Mouse (Mus musculus): Measurements from ENCODE around the gene Olfr393. TPM values are rescaled to one million over a fixed set of nuclear protein-coding genes. Genes with fewer than 3 reads are reported as not detected.

Gene Olfr393
- polyA plus RNA-seq (2015; fragmentation: Illumina TruSeq; extraction: RNeasy Lipid Tissue Mini Kit (QIAGEN cat#74804); ENCODE audit: insufficient read depth, low read depth, low replicate concordance): not detected

DNA sequence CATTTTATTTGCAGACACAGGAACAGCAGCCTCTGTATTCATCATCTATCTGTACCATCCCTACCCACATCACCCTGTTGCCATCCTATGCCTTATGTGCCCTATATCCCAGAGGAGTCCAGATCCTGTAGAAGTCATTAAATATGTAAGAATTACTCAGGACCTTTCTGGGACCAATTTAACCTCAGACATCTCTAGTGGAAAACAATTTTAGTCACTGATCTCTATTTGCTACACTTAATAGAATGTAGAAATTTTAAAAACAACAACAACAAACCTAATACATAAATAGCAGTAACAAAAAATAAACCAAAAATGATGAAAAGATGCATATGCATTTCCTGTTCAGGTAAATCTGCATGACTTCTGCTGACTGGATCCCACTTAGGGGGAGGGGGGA is at the start of gene Olfr393:
TSS of gene Olfr393 (minus strand) at position 101 of the 400 bp plus-strand sequence.

DNA sequence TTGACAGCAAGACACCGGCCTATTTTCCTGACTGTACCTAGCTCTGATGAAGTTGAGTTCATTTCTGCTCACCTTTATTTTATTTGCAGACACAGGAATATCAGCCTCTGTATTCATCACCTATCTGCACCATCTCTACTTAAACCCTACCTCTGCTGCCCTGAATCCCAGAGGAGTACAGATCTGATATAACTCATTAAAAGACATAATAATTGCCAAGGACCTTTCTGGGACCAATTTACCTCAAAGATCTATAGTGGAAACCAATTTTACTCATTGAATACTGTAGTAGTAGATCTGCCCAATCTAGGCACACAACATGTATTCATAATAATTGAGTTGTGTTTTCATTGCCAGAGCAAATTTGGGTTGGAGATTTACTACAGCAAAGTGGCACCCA is 39.4 kb upstream of the Olfr393 start, which contains the start of gene Olfr394:
TSS of gene Olfr394 (minus strand) at position 101 of the 400 bp plus-strand sequence.

DNA sequence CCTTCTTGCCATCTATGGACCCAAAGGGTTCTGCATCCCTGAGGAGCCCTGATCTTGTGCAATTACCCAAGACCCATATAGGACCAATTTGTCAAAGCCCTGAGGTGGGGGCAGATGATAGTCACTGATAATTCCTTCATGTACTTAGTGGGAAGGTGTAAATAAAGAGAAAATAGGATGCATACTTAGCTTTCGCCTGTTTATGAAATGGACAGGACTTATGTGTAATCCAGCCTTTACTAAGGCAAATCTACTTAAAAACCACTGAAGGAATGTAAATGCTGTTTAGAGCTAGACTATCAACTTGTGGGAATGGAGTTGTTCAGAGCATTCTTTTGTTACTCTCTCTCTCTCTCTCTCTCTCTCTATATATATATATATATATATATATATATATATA is 34.3 kb downstream of the Olfr393 start, which contains the start of gene Olfr392:
TSS of gene Olfr392 (minus strand) at position 101 of the 400 bp plus-strand sequence.

DNA sequence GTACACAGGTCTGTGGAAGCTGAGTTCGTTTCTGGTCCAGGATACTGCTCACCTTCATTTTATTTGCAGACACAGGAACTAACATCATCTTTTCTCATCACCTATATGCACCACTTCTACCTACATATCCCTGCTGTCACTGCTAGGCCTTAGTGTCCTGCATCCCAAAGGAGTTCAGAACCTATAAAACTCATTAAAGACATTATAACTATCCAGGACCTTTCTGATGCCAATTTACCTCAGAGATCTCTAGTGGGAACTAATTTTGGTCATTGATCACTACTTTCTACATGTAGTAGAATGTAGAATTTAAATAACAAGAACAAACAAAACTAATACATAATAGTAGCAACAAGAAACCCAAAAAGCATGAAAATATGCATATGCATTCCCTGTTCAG is 48.3 kb downstream of the Olfr393 start, which contains the start of gene Olfr391-ps:
TSS of gene Olfr391-ps (minus strand) at position 101 of the 400 bp plus-strand sequence.

Other genes with a start within 250 kb of the Olfr393 start
- gene Zfp735, start 162.7 kb downstream of the Olfr393 start, polyA plus RNA-seq (2015; fragmentation: Illumina TruSeq; extraction: RNeasy Lipid Tissue Mini Kit (QIAGEN cat#74804); ENCODE audit: insufficient read depth, low read depth, low replicate concordance): not detected
- gene Olfr389, start 70.7 kb downstream of the Olfr393 start, polyA plus RNA-seq (2015; fragmentation: Illumina TruSeq; extraction: RNeasy Lipid Tissue Mini Kit (QIAGEN cat#74804); ENCODE audit: insufficient read depth, low read depth, low replicate concordance): not detected
- not detected for gene Olfr390, start 68.5 kb downstream of the Olfr393 start, polyA plus RNA-seq (2015; fragmentation: Illumina TruSeq; extraction: RNeasy Lipid Tissue Mini Kit (QIAGEN cat#74804); ENCODE audit: insufficient read depth, low read depth, low replicate concordance)
- gene Olfr391-ps, start 48.4 kb downstream of the Olfr393 start, polyA plus RNA-seq (2015; fragmentation: Illumina TruSeq; extraction: RNeasy Lipid Tissue Mini Kit (QIAGEN cat#74804); ENCODE audit: insufficient read depth, low read depth, low replicate concordance): not detected
- gene Olfr392, start 34.4 kb downstream of the Olfr393 start, polyA plus RNA-seq (2015; fragmentation: Illumina TruSeq; extraction: RNeasy Lipid Tissue Mini Kit (QIAGEN cat#74804); ENCODE audit: insufficient read depth, low read depth, low replicate concordance): not detected
- not detected for gene Olfr394, start 39.3 kb upstream of the Olfr393 start, polyA plus RNA-seq (2015; fragmentation: Illumina TruSeq; extraction: RNeasy Lipid Tissue Mini Kit (QIAGEN cat#74804); ENCODE audit: insufficient read depth, low read depth, low replicate concordance)
- not detected for gene Olfr395, start 57.8 kb upstream of the Olfr393 start, polyA plus RNA-seq (2015; fragmentation: Illumina TruSeq; extraction: RNeasy Lipid Tissue Mini Kit (QIAGEN cat#74804); ENCODE audit: insufficient read depth, low read depth, low replicate concordance)
- gene Olfr23, start 85.2 kb upstream of the Olfr393 start, polyA plus RNA-seq (2015; fragmentation: Illumina TruSeq; extraction: RNeasy Lipid Tissue Mini Kit (QIAGEN cat#74804); ENCODE audit: insufficient read depth, low read depth, low replicate concordance): not detected
- gene Olfr397, start 109.4 kb upstream of the Olfr393 start, polyA plus RNA-seq (2015; fragmentation: Illumina TruSeq; extraction: RNeasy Lipid Tissue Mini Kit (QIAGEN cat#74804); ENCODE audit: insufficient read depth, low read depth, low replicate concordance): not detected
- gene Olfr398, start 139.0 kb upstream of the Olfr393 start, polyA plus RNA-seq (2015; fragmentation: Illumina TruSeq; extraction: RNeasy Lipid Tissue Mini Kit (QIAGEN cat#74804); ENCODE audit: insufficient read depth, low read depth, low replicate concordance): not detected
- gene Olfr139, start 205.1 kb upstream of the Olfr393 start, polyA plus RNA-seq (2015; fragmentation: Illumina TruSeq; extraction: RNeasy Lipid Tissue Mini Kit (QIAGEN cat#74804); ENCODE audit: insufficient read depth, low read depth, low replicate concordance): not detected
- not detected for gene Olfr399, start 205.2 kb upstream of the Olfr393 start, polyA plus RNA-seq (2015; fragmentation: Illumina TruSeq; extraction: RNeasy Lipid Tissue Mini Kit (QIAGEN cat#74804); ENCODE audit: insufficient read depth, low read depth, low replicate concordance)
- not detected for gene Zfp616, start 218.5 kb upstream of the Olfr393 start, polyA plus RNA-seq (2015; fragmentation: Illumina TruSeq; extraction: RNeasy Lipid Tissue Mini Kit (QIAGEN cat#74804); ENCODE audit: insufficient read depth, low read depth, low replicate concordance)

Measured in pancreas, adult 10 weeks (tissue).